Mouse (Mus musculus) liver, embryonic 12.5 days (tissue): ENCODE data around the gene Stambp. TPM values are rescaled to one million over a fixed set of nuclear protein-coding genes. Genes with fewer than 3 reads are reported as not detected.

ENCODE experiments used
- ATAC-seq: fragments of 200-750 bp; cut with Nextera tagmentation; 2 replicates; pipeline ENCODE4 v1.8.0; 2017; ENCODE audit warnings: moderate number of reproducible peaks, mild to moderate bottlenecking, moderate library complexity
- H3K27ac ChIP-seq: fragments of 300-500 bp; sonication (generic); 2 replicates; pipeline ENCODE4 v1.5.1; 2016; ENCODE audit warnings: mild to moderate bottlenecking
- H3K27me3 ChIP-seq: fragments of 300-500 bp; sonication (generic); replicated peaks from 2 replicates; pipeline ENCODE4 v1.6.1; 2016; ENCODE audit warnings: mild to moderate bottlenecking, moderate library complexity
- H3K36me3 ChIP-seq: fragments of 300-500 bp; sonication (generic); 2 replicates; pipeline ENCODE4 v1.6.1; 2016; ENCODE audit warnings: mild to moderate bottlenecking, moderate library complexity
- H3K4me1 ChIP-seq: fragments of 300-500 bp; sonication (generic); 2 replicates; pipeline ENCODE4 v1.6.1; 2016
- H3K4me2 ChIP-seq: fragments of 300-500 bp; sonication (generic); 2 replicates; pipeline ENCODE4 v1.6.1; 2016; ENCODE audit warnings: mild to moderate bottlenecking, moderate library complexity
- H3K4me3 ChIP-seq: fragments of 300-500 bp; sonication (generic); 2 replicates; pipeline ENCODE4 v1.5.1; 2016; ENCODE audit warnings: mild to moderate bottlenecking, moderate library complexity
- H3K9ac ChIP-seq: fragments of 300-500 bp; sonication (generic); 2 replicates; pipeline ENCODE4 v1.6.1; 2016; ENCODE audit warnings: mild to moderate bottlenecking, moderate library complexity
- H3K9me3 ChIP-seq: fragments of 300-500 bp; sonication (generic); replicated peaks from 2 replicates; pipeline ENCODE4 v1.6.1; 2016; ENCODE audit warnings: mild to moderate bottlenecking, moderate library complexity
- WGBS: fragments of 180-500 bp; shearing (Covaris S2); methylation state at CpG from one replicate; pipeline ENCODE4 v1.1.7; 2016; ENCODE audit not compliant: insufficient replicate concordance; 5-methylcytosine and 5-hydroxymethylcytosine counted together
- polyA plus RNA-seq: library from polyadenylated mRNA; unstranded; fragments of >200 nt; fragmentation: Nextera tagmentation; extraction: Ambion mirVana; gene quantifications from 2 replicates; pipeline ENCODE4 v1.2.1, GENCODE M21; 2016

Stambp gene
- polyA plus RNA-seq = 11.7 and 13.4 TPM in 2 replicates

DNA sequence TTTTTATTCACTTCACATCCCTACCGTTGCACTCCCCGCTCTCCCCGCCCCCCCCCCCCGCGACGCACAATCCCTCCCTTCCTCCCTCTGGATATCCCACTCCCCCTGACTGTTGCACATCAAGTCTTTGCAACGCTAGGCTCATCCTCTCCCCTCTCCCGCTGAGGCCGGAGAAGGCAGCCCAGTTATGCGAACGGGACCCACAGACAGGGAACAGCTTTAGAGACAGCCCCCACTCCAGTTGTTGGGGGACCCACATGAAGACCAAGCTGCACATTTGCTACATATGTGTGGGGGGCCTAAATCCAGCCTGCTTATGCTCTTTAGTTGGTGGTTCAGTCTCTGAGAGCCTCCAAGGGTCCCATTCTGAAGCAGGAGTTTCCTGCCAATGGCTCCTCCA is at the start of gene Stambp:
Stambp (minus strand) TSS at position 59 of the 400 bp plus-strand sequence.
- 0% methylated on average over 9 of the region's 11 CpGs for whole genome bisulfite sequencing
- Histone ChIP-seq H3K9ac (peak within 1 kb of the TSS; percentile 76), H3K27ac (peak within 1 kb of the TSS; percentile 69), H3K36me3 (peaks cover 17% of the 10 kb centered on the region; the same call in 1 of the 2 replicates), H3K27me3 (peaks cover 21% of the 10 kb centered on the region), H3K4me3 (peak within 1 kb of the TSS; percentile 87), H3K4me2 (peak within 1 kb of the TSS; percentile 93), H3K4me1 (peaks cover 17% of the 10 kb centered on the region), H3K9me3 (no peaks in the 10 kb centered on the region)
- ATAC-seq = peak; percentile 60

DNA sequence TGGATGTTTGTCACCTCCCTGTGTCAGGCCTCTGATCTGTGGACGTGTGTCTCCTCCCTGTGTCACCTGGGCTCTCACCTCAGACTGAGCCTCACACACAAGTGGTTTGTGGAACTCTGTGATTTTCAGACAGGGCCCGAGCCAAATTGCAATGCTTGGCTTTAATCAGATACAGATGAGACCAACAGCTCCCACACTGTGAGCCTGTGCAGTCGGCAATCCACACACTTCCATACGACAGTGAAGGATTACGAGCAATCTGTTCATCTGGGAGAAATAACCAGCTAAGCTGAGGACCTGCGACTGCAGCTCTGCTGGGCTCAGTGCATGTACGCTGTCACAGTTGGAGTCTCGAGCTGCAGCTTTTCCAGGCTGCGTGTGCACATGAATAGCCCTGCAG is 47.4 kb upstream of the Stambp start:
- Histone ChIP-seq H3K9me3 (no peaks in the 10 kb centered on the region), H3K4me2 (no peak overlapping the region), H3K4me1 (no peaks in the 10 kb centered on the region), H3K4me3 (no peak overlapping the region), H3K27ac (no peak overlapping the region), H3K27me3 (peaks cover 5% of the 10 kb centered on the region; the same call in 1 of the 2 replicates), H3K9ac (no peak overlapping the region), H3K36me3 (no peaks in the 10 kb centered on the region)
- no peak for ATAC-seq
- 58% methylated on average over 9 of the region's 9 CpGs for WGBS

DNA sequence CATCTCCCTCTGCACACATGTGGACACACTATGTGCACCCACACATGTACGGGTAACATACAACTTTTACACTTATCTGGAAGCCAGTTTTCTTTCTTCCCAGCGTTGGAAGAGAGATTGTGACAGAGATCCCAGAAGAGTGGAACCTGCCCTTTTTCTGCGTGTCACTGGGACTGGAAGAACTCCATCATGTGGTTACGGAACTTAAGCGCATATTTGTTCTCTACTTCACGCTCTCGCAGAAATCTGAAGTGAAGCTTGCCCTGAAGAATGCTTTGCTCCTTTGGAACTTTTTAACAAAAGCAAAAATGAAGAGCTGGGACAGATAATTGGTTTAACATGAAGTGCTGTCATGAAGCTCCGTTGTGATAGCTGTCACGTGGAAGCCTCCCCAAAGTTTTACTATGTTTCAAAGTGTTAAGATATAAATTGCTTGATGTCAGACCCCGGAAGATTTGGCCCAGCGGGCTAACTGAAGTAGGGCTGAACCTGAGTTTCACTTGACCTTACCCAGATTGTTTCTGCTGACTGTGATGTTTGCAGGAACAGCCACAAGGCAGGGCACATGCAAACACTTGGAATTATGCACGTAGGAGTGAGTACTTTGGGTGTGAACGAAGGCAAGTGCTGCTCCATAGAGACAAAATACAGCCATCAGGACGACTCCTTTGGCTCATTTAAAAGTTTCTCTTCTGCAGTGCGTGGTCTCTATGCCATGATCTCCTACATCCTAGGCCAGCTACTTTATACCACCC is 45.2 kb upstream of the Stambp start:
- no peak for ATAC-seq
- Histone ChIP-seq H3K9me3 (no peaks in the 10 kb centered on the region), H3K4me3 (no peak overlapping the region), H3K27me3 (peaks cover 5% of the 10 kb centered on the region; the same call in 1 of the 2 replicates), H3K4me1 (no peaks in the 10 kb centered on the region), H3K27ac (no peak overlapping the region), H3K9ac (no peak overlapping the region), H3K36me3 (no peaks in the 10 kb centered on the region), H3K4me2 (no peak overlapping the region)
- 63% methylated on average over 15 of the region's 15 CpGs for WGBS

DNA sequence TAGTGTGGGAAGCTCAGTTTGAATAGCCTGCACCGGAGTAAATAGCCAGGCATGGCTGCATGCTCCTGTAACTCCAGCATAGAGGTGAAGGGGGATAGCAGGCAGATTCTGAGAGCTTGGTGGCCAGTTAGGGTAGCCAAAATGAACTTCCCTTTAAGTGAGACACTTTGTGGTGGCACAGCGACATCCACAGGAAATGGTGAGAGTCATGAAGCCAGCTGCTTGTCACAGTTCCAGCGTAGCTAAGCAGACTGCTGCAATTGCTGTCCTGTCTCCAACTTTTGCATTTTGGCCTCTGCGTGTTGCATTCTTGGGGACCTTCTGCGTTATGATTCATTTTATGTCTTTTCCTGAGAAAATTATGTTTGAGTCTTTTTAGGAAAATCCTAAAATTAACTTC is 44.0 kb upstream of the Stambp start:
- no peak for ATAC-seq
- no peaks in the 10 kb centered on the region for H3K36me3 ChIP-seq
- H3K4me2 ChIP-seq = no peak overlapping the region
- H3K27me3 ChIP-seq = peaks cover 5% of the 10 kb centered on the region; the same call in 1 of the 2 replicates
- 40% methylated on average over 5 of the region's 5 CpGs for WGBS
- no peak overlapping the region for H3K9ac ChIP-seq
- no peak overlapping the region for H3K4me3 ChIP-seq
- H3K4me1 ChIP-seq = no peaks in the 10 kb centered on the region
- no peak overlapping the region for H3K27ac ChIP-seq
- H3K9me3 ChIP-seq = no peaks in the 10 kb centered on the region

DNA sequence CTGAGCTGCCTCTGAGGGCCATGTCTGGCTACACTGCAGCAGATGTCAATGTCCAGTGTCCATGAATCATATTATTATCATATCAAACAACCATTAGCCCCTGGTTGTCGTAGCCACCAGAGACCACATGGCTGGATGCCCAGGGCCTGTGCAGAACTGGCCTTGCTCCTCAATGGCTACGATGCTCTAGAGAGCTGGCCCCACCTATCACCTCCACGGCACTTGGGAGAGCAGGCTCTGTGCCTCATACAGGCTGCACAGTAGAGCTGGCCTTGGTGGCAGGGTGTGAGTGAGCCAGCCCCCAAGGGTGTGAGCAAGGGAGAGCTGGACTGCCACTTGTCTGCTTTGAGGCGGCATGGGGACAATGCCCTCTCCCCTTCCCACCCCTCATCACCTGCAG is 41.9 kb upstream of the Stambp start:
- no peak for ATAC-seq
- H3K9me3 ChIP-seq = no peaks in the 10 kb centered on the region
- no peak overlapping the region for H3K4me2 ChIP-seq
- H3K36me3 ChIP-seq = no peaks in the 10 kb centered on the region
- no peaks in the 10 kb centered on the region for H3K4me1 ChIP-seq
- H3K4me3 ChIP-seq = no peak overlapping the region
- no peak overlapping the region for H3K27ac ChIP-seq
- 65% methylated on average over 4 of the region's 4 CpGs for WGBS
- H3K9ac ChIP-seq = no peak overlapping the region
- H3K27me3 ChIP-seq = peaks cover 3% of the 10 kb centered on the region; the same call in 1 of the 2 replicates

DNA sequence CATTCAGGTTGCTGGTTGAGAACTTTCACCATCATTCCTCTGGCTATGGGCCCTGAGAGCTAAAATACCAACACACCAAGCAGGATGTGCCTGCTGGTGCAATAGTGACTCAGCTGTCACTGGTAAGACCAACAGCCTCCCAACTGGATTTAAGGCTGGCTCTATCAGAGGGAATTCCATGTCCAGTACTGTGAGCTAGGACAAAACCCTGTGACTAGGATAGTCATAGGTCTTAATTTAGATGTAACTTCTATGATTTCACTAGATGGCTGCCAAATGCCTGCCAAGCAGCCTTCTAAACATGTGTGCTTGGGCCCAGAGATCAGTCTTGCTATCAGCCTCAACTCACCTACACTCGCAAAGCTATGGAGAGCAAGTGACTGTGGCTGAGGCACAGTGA is 40.4 kb upstream of the Stambp start:
- Histone ChIP-seq H3K27me3 (no peaks in the 10 kb centered on the region; the same call in 1 of the 2 replicates), H3K27ac (no peak overlapping the region), H3K9me3 (no peaks in the 10 kb centered on the region), H3K4me2 (no peak overlapping the region), H3K4me1 (no peaks in the 10 kb centered on the region), H3K4me3 (no peak overlapping the region), H3K36me3 (no peaks in the 10 kb centered on the region), H3K9ac (no peak overlapping the region)
- no peak for ATAC-seq
- 67% methylated on average over 1 of the region's 1 CpGs for WGBS

DNA sequence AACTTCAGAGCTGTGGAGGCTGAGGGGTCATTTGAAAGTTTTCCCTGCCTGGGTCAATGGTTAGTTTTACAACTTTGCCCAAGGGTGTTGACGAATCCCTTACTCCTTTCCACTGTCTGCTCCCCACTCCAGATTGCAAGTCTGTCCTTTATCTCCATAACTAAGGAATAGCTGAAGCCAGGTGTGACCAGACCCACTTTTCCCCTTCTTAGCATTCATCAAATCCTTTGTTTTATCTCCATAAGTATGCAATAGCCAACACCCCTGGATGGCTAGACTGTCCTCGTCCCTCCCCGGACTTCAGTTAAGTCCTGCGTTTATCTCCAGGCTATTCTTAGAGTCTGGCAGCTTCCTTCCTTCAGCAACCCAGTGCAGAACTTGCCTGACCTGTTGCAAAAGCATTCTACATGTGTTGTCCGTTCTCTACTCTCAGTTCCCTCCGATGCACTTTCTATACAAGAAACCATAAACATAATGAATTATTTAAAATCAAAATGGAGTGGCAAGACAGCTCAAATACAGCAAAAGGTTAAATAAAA is 27.2 kb upstream of the Stambp start:
- ATAC-seq = no peak
- Histone ChIP-seq H3K4me3 (no peak overlapping the region), H3K9ac (no peak overlapping the region), H3K4me1 (peaks cover 10% of the 10 kb centered on the region), H3K36me3 (no peaks in the 10 kb centered on the region), H3K9me3 (no peaks in the 10 kb centered on the region), H3K27me3 (peaks cover 10% of the 10 kb centered on the region), H3K4me2 (peak overlapping the region; percentile 57), H3K27ac (no peak overlapping the region)
- 24% methylated on average over 6 of the region's 6 CpGs for WGBS

DNA sequence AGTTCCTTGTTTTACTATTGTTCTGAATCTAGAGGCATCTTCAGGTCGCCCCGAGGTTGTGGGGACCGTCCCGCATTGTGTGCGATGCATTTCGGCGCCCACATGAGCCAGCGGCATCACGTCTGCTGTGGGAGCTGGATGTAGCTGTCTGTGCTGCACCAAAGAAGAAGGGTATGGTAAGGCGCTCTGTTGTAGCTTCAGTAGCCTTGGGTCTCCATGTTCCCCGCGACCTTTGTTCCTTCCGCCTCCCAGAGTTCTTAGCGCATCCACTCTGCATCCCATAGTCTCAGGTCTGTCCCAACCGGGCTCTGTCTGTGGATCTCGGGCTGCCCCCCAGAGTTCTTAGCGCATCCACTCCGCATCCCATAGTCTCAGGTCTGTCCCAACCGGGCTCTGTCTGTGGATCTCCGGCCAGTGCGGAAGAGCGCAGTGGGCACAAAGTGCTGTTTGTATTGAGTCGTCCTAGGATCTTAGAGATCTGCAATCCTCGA is 26.6 kb upstream of the Stambp start:
- H3K27ac ChIP-seq = no peak overlapping the region
- peak overlapping the region; percentile 57 for H3K4me2 ChIP-seq
- peak overlapping the region; percentile 31 for H3K4me3 ChIP-seq
- no peak for ATAC-seq
- H3K27me3 ChIP-seq = peaks cover 10% of the 10 kb centered on the region
- WGBS = 31% methylated on average over 24 of the region's 24 CpGs
- H3K36me3 ChIP-seq = no peaks in the 10 kb centered on the region
- no peaks in the 10 kb centered on the region for H3K9me3 ChIP-seq
- H3K9ac ChIP-seq = no peak overlapping the region
- H3K4me1 ChIP-seq = peaks cover 10% of the 10 kb centered on the region

DNA sequence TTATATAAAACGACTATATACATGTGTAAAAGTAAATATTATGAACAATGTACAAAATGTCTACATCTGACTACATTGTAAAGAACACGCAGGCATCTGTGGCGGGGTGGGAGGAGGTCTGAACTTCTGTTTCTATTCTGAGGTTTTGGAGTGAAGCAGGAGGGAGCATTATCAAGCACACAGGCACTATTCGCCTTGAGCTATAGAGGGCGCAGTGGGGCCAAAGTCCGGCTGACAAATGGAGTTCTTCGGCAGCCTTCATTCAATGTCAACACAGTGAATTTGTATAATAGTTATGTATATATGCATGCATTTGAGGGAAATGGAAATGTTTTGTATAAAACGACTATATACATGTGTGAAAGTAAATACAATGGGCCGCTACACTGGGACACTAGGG is 26.1 kb upstream of the Stambp start:
- ATAC-seq = no peak
- Histone ChIP-seq H3K9ac (no peak overlapping the region), H3K27ac (no peak overlapping the region), H3K36me3 (no peaks in the 10 kb centered on the region), H3K4me3 (peak overlapping the region; percentile 31), H3K4me2 (peak overlapping the region; percentile 57), H3K27me3 (peaks cover 13% of the 10 kb centered on the region), H3K4me1 (peaks cover 10% of the 10 kb centered on the region), H3K9me3 (no peaks in the 10 kb centered on the region)
- WGBS = 6% methylated on average over 9 of the region's 9 CpGs

DNA sequence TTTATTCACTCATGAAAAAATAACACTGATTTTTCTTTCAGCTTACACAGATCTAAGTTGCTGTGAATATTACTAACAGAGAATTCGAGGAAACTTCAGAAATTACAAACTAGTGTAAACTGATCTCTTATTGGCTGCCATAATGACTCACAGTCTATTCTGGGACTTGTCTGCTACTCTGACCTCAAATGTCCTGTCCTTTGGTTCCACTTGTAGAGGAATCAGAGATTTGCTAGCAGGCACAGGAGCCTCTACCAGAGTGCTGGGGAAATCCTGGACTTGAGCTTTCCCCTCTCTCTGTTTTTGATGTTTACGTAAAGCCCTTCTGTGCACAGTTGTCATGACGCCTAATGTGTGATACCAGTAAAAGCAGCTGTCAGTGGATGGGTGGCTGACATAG is 25.5 kb upstream of the Stambp start:
- Histone ChIP-seq H3K4me1 (peaks cover 10% of the 10 kb centered on the region), H3K4me3 (no peak overlapping the region), H3K9ac (no peak overlapping the region), H3K27ac (no peak overlapping the region), H3K9me3 (no peaks in the 10 kb centered on the region), H3K27me3 (peaks cover 17% of the 10 kb centered on the region), H3K36me3 (no peaks in the 10 kb centered on the region), H3K4me2 (no peak overlapping the region)
- ATAC-seq = no peak
- 45% methylated on average over 3 of the region's 3 CpGs for WGBS

DNA sequence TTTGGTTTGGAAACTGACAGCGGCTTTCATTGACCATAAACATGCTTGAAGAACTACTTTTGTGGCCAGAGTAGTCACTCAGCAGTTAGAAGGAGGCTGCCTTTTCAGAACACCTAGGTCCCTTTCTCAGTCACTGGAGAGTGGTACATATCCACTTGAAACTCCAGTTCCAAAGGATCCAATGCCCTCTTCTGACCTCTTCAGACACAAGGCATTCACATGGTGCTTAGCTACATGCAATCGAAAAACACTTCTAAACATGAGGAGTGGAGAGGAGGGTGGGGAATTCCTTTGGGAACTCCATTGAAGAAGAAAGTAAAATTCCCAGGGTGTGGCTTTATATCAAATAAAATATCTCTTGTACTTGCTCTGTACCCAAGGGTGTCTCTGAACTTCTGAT is 22.5 kb upstream of the Stambp start:
- no peak overlapping the region for H3K27ac ChIP-seq
- 66% methylated on average over 2 of the region's 2 CpGs for WGBS
- H3K4me1 ChIP-seq = peaks cover 10% of the 10 kb centered on the region
- H3K27me3 ChIP-seq = peaks cover 16% of the 10 kb centered on the region
- H3K36me3 ChIP-seq = no peaks in the 10 kb centered on the region
- no peaks in the 10 kb centered on the region for H3K9me3 ChIP-seq
- H3K9ac ChIP-seq = no peak overlapping the region
- H3K4me2 ChIP-seq = no peak overlapping the region
- no peak for ATAC-seq
- no peak overlapping the region for H3K4me3 ChIP-seq

DNA sequence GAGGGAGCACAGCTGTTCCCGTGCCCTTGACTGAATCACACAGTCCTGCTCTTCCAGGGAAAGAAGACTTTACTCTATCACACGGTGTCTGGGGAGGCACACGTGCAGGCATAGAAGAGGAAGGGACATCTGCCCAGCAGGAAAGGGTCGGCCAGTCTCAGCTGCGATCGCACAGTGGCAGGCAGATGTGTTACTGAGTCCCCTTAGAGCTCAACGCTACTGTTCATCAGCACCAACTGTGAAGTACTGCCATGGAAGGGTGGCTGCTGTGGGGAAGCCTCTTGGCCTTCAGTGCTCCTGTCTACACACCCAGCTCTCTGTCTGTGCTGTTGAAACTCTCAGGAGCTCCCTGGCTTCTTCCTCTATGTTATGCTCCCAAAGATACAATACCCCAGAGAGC is 21.4 kb upstream of the Stambp start:
- Histone ChIP-seq H3K9me3 (no peaks in the 10 kb centered on the region), H3K9ac (no peak overlapping the region), H3K27me3 (peaks cover 7% of the 10 kb centered on the region; the same call in 1 of the 2 replicates), H3K27ac (no peak overlapping the region), H3K4me2 (no peak overlapping the region), H3K4me1 (peaks cover 4% of the 10 kb centered on the region), H3K36me3 (no peaks in the 10 kb centered on the region), H3K4me3 (no peak overlapping the region)
- 61% methylated on average over 7 of the region's 7 CpGs for WGBS
- ATAC-seq = no peak
